Mouse (Mus musculus) forebrain, embryonic 12.5 days (tissue): Measurements from ENCODE around the gene Gm42906. TPM values are rescaled to one million over a fixed set of nuclear protein-coding genes. Genes with fewer than 3 reads are reported as not detected.

ENCODE experiments used
- ATAC-seq: fragments of 200-750 bp; cut with Nextera tagmentation; 2 replicates; pipeline ENCODE4 v1.8.0; 2017; ENCODE audit warnings: moderate TSS enrichment; ENCODE audit not compliant: low FRiP score
- H3K27ac ChIP-seq: fragments of 300-500 bp; sonication (generic); 2 replicates; pipeline ENCODE4 v1.5.1; 2016; ENCODE audit warnings: mild to moderate bottlenecking
- H3K27me3 ChIP-seq: fragments of 300-500 bp; sonication (generic); 2 replicates; pipeline ENCODE4 v1.6.1; 2016; ENCODE audit warnings: mild to moderate bottlenecking
- H3K36me3 ChIP-seq: fragments of 300-500 bp; sonication (generic); replicated peaks from 2 replicates; pipeline ENCODE4 v1.6.1; 2016; ENCODE audit warnings: mild to moderate bottlenecking
- H3K4me1 ChIP-seq: fragments of 300-500 bp; sonication (generic); 2 replicates; pipeline ENCODE4 v1.6.1; 2016
- H3K4me2 ChIP-seq: fragments of 300-500 bp; sonication (generic); 2 replicates; pipeline ENCODE4 v1.6.1; 2016; ENCODE audit warnings: mild to moderate bottlenecking, moderate library complexity
- H3K4me3 ChIP-seq: fragments of 300-500 bp; sonication (generic); replicated peaks from 2 replicates; pipeline ENCODE4 v1.5.1; 2016; ENCODE audit warnings: mild to moderate bottlenecking
- H3K9ac ChIP-seq: fragments of 300-500 bp; sonication (generic); 2 replicates; pipeline ENCODE4 v1.6.1; 2016; ENCODE audit warnings: mild to moderate bottlenecking
- H3K9me3 ChIP-seq: fragments of 300-500 bp; sonication (generic); 2 replicates; pipeline ENCODE4 v1.6.1; 2016
- WGBS: fragments of 180-500 bp; shearing (Covaris S2); methylation state at CpG from one replicate; pipeline ENCODE4 v1.1.7; 2016; 5-methylcytosine and 5-hydroxymethylcytosine counted together
- polyA plus RNA-seq: library from polyadenylated mRNA; unstranded; fragments of >200 nt; fragmentation: Nextera tagmentation; extraction: Ambion mirVana; gene quantifications from 2 replicates; pipeline ENCODE4 v1.2.1, GENCODE M21; 2016

The Gm42906 gene
- polyA plus RNA-seq, 1 experiment from 2014 or later = not detected

GRCm38 (mm10) chr5:151277927-151278326, 150.0 kb downstream of the Gm42906 start:
- Histone ChIP-seq H3K27ac (no peak overlapping the region), H3K36me3 (no peaks in the 10 kb centered on the region), H3K27me3 (no peaks in the 10 kb centered on the region), H3K4me3 (no peak overlapping the region), H3K4me1 (no peaks in the 10 kb centered on the region), H3K4me2 (no peak overlapping the region), H3K9me3 (no peaks in the 10 kb centered on the region), H3K9ac (no peak overlapping the region)
- 92% methylated on average over 6 of the region's 6 CpGs for WGBS
- no peak for ATAC-seq

GRCm38 (mm10) chr5:151275986-151276385, 152.0 kb downstream of the Gm42906 start:
- Histone ChIP-seq H3K4me2 (no peak overlapping the region), H3K4me3 (no peak overlapping the region), H3K27me3 (no peaks in the 10 kb centered on the region), H3K36me3 (no peaks in the 10 kb centered on the region), H3K27ac (no peak overlapping the region), H3K9ac (no peak overlapping the region), H3K9me3 (no peaks in the 10 kb centered on the region), H3K4me1 (no peaks in the 10 kb centered on the region)
- no peak for ATAC-seq
- 94% methylated on average over 2 of the region's 2 CpGs for WGBS

- no peak overlapping the region for H3K4me2 ChIP-seq
- no peak overlapping the region for H3K9ac ChIP-seq
- H3K27ac ChIP-seq = no peak overlapping the region
- WGBS = 85% methylated on average over 6 of the region's 6 CpGs
- H3K9me3 ChIP-seq = no peaks in the 10 kb centered on the region
- H3K36me3 ChIP-seq = no peaks in the 10 kb centered on the region
- H3K4me3 ChIP-seq = no peak overlapping the region
- no peak for ATAC-seq
- no peaks in the 10 kb centered on the region for H3K27me3 ChIP-seq
- H3K4me1 ChIP-seq = no peaks in the 10 kb centered on the region
Observed at GRCm38 (mm10) chr5:151274265-151274664, 153.7 kb downstream of the Gm42906 start.

- H3K4me2 ChIP-seq = no peak overlapping the region
- no peaks in the 10 kb centered on the region for H3K4me1 ChIP-seq
- H3K27ac ChIP-seq = no peak overlapping the region
- H3K9ac ChIP-seq = no peak overlapping the region
- H3K27me3 ChIP-seq = no peaks in the 10 kb centered on the region
- H3K36me3 ChIP-seq = no peaks in the 10 kb centered on the region
- H3K4me3 ChIP-seq = no peak overlapping the region
- ATAC-seq = no peak
- WGBS = 90% methylated on average over 5 of the region's 5 CpGs
- no peaks in the 10 kb centered on the region for H3K9me3 ChIP-seq
Observed at GRCm38 (mm10) chr5:151270815-151271214, 157.1 kb downstream of the Gm42906 start.

- Histone ChIP-seq H3K36me3 (no peaks in the 10 kb centered on the region), H3K27me3 (no peaks in the 10 kb centered on the region), H3K4me1 (no peaks in the 10 kb centered on the region), H3K9ac (no peak overlapping the region), H3K4me3 (no peak overlapping the region), H3K9me3 (no peaks in the 10 kb centered on the region), H3K4me2 (no peak overlapping the region), H3K27ac (no peak overlapping the region)
- 78% methylated on average over 14 of the region's 14 CpGs for WGBS
- ATAC-seq = no peak
Observed at GRCm38 (mm10) chr5:151266896-151267634, 160.9 kb downstream of the Gm42906 start.

- no peaks in the 10 kb centered on the region for H3K36me3 ChIP-seq
- no peaks in the 10 kb centered on the region for H3K9me3 ChIP-seq
- H3K27me3 ChIP-seq = no peaks in the 10 kb centered on the region
- 82% methylated on average over 2 of the region's 2 CpGs for whole genome bisulfite sequencing
- no peaks in the 10 kb centered on the region for H3K4me1 ChIP-seq
- H3K27ac ChIP-seq = no peak overlapping the region
- no peak for ATAC-seq
- H3K4me3 ChIP-seq = no peak overlapping the region
- H3K4me2 ChIP-seq = no peak overlapping the region
- H3K9ac ChIP-seq = no peak overlapping the region
Observed at GRCm38 (mm10) chr5:151261558-151261957, 166.4 kb downstream of the Gm42906 start.

GRCm38 (mm10) chr5:151252213-151252612, 175.8 kb downstream of the Gm42906 start:
- Histone ChIP-seq H3K36me3 (no peaks in the 10 kb centered on the region), H3K27me3 (no peaks in the 10 kb centered on the region), H3K4me1 (no peaks in the 10 kb centered on the region; the same call in 1 of the 2 replicates), H3K9ac (no peak overlapping the region), H3K9me3 (no peaks in the 10 kb centered on the region), H3K4me3 (no peak overlapping the region), H3K4me2 (no peak overlapping the region), H3K27ac (no peak overlapping the region)
- WGBS = 63% methylated on average over 8 of the region's 8 CpGs
- ATAC-seq = no peak

- Histone ChIP-seq H3K27ac (no peak overlapping the region), H3K9me3 (no peaks in the 10 kb centered on the region), H3K4me3 (no peak overlapping the region), H3K27me3 (no peaks in the 10 kb centered on the region), H3K36me3 (no peaks in the 10 kb centered on the region), H3K4me2 (no peak overlapping the region), H3K9ac (no peak overlapping the region), H3K4me1 (no peaks in the 10 kb centered on the region; the same call in 1 of the 2 replicates)
- 94% methylated on average over 8 of the region's 8 CpGs for WGBS
- no peak for ATAC-seq
Observed at GRCm38 (mm10) chr5:151251656-151252055, 176.3 kb downstream of the Gm42906 start.

- 68% methylated on average over 10 of the region's 10 CpGs for WGBS
Observed at GRCm38 (mm10) chr5:151248671-151249620, 179.0 kb downstream of the Gm42906 start.

GRCm38 (mm10) chr5:151248084-151248483, 179.9 kb downstream of the Gm42906 start:
- Histone ChIP-seq H3K4me2 (no peak overlapping the region), H3K27ac (no peak overlapping the region), H3K36me3 (no peaks in the 10 kb centered on the region), H3K9ac (no peak overlapping the region), H3K9me3 (no peaks in the 10 kb centered on the region), H3K4me1 (no peaks in the 10 kb centered on the region; the same call in 1 of the 2 replicates), H3K27me3 (no peaks in the 10 kb centered on the region), H3K4me3 (no peak overlapping the region)
- 73% methylated on average over 2 of the region's 2 CpGs for WGBS
- ATAC-seq = no peak

More at GRCm38 (mm10) chr5:151248671-151249620, 179.0 kb downstream of the Gm42906 start:
- H3K4me2 ChIP-seq = no peak overlapping the region
- H3K9ac ChIP-seq = no peak overlapping the region
- H3K4me1 ChIP-seq = no peaks in the 10 kb centered on the region; the same call in 1 of the 2 replicates
- no peak overlapping the region for H3K4me3 ChIP-seq
- ATAC-seq = no peak
- H3K36me3 ChIP-seq = no peaks in the 10 kb centered on the region
- H3K9me3 ChIP-seq = no peaks in the 10 kb centered on the region
- no peak overlapping the region for H3K27ac ChIP-seq
- H3K27me3 ChIP-seq = no peaks in the 10 kb centered on the region

GRCm38 (mm10) chr5:151247115-151247875, 180.7 kb downstream of the Gm42906 start:
- H3K27ac ChIP-seq = no peak overlapping the region
- no peak overlapping the region for H3K4me2 ChIP-seq
- no peak overlapping the region for H3K4me3 ChIP-seq
- H3K4me1 ChIP-seq = no peaks in the 10 kb centered on the region; the same call in 1 of the 2 replicates
- no peaks in the 10 kb centered on the region for H3K36me3 ChIP-seq
- WGBS = 64% methylated on average over 11 of the region's 11 CpGs
- H3K9me3 ChIP-seq = no peaks in the 10 kb centered on the region
- H3K9ac ChIP-seq = no peak overlapping the region
- no peak for ATAC-seq
- no peaks in the 10 kb centered on the region for H3K27me3 ChIP-seq

GRCm38 (mm10) chr5:151246287-151246686, 181.7 kb downstream of the Gm42906 start:
- Histone ChIP-seq H3K27me3 (no peaks in the 10 kb centered on the region), H3K9ac (no peak overlapping the region), H3K27ac (no peak overlapping the region), H3K4me2 (no peak overlapping the region), H3K9me3 (no peaks in the 10 kb centered on the region), H3K4me1 (no peaks in the 10 kb centered on the region; the same call in 1 of the 2 replicates), H3K36me3 (no peaks in the 10 kb centered on the region), H3K4me3 (no peak overlapping the region)
- ATAC-seq = no peak
- 89% methylated on average over 2 of the region's 2 CpGs for WGBS
